Mouse (Mus musculus): Measurements from ENCODE around the gene Thsd7b. TPM values are rescaled to one million over a fixed set of nuclear protein-coding genes. Genes with fewer than 3 reads are reported as not detected.

Thsd7b gene
- polyA plus RNA-seq, 1 experiment: 4.2 TPM

DNA sequence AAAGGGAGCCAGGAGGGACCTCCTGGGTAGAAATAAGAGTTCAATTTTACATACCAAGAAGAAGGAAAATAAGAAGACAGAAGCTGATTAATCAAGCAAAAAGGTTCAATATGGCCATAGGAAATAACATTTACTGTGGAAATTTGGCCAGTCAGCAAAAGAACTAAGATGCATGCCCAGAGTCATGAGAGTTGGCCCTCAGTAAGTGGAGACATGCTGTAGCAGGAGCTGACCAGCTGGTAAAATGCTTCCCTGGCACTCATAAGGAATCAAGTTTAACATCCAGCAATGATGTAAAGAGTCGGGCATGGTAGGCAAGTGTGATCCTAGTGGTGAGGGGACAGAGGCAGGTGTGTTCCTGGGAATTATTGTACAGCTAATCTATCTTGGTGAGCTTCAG is 243.3 kb downstream of the Thsd7b start:
- DNase-seq (ENCODE audit: extremely low spot score in 1 of 2, low spot score in 1 of 2): no peak

DNA sequence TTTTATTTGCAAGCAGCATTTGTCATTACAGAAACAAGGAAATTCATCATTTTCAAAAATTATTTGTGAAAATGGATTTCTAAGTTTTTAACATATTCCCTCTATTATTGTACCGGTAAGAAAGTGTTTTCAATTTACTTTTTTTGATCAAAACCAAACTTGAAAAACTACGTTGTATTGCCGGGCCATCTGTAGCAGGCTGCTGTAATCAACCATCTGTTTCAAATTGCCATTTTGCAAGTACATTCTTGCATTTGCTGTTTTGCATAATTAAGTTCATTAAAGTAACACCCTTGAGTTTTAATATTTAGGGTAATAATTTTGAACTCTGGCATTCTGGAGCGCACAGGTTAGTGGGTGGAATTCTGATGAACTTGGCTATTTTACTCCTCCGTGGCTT is 246.6 kb downstream of the Thsd7b start:
- no peak for DNase-seq (ENCODE audit: extremely low spot score in 1 of 2, low spot score in 1 of 2)

DNA sequence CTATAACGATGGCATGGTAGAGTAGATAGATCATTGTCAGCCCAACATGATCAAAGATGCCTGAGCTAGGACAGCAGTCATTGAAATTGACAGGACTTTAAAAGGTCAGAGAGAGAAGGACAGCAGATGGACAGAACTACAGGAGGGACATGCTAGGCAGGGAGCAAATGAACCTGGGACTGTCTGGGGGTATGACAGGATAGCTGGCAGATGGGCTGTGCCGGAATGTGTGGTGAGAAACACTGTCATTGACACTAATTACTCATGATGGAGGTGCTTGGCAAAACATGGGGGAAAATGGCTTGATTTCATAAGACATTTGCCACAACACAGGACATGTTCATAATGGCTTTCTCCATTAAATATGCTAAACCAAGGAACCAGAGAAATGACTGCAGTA is 253.9 kb downstream of the Thsd7b start:
- DNase-seq (ENCODE audit: extremely low spot score in 1 of 2, low spot score in 1 of 2): no peak

DNA sequence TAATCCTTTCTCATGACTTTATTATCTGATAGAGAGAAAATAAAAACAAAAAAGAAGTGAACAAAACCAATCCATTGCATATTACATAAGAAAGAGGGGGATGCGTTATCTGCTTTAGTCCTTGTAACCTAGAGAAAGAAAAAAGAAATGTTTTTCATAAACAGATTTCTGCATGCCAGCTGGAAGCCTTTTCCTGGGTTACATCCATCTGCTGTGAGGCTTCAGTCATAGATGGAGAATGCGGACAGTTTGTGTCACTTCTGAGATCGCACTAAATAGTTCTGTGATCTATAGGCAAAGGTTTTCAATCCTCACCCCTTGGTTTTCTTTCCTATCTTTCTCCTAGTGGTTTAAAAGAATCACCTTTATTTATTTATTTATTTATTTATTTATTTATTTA is 259.1 kb downstream of the Thsd7b start:
- DNase-seq (ENCODE audit: extremely low spot score in 1 of 2, low spot score in 1 of 2): peak in 1 of 2 experiments; percentile 6

DNA sequence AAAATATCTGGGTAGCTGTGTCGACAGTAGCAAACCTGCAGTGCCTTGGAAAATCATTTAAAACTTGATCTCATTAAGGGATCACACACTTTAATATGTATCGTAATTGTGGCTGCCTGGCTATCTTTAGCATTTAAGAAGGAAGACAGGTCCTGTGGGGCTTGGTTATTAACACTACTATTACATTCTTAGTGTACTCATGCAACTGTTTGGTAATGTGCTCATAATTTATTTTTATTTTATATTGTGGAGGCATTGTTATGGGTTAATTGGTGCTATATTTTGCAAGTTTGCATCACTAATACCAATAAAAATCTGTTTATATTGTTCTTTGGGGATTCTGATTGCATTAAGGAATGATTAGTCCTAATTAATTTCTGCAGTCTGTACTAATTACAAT is 265.4 kb downstream of the Thsd7b start:
- DNase-seq (ENCODE audit: extremely low spot score in 1 of 2, low spot score in 1 of 2): no peak

DNA sequence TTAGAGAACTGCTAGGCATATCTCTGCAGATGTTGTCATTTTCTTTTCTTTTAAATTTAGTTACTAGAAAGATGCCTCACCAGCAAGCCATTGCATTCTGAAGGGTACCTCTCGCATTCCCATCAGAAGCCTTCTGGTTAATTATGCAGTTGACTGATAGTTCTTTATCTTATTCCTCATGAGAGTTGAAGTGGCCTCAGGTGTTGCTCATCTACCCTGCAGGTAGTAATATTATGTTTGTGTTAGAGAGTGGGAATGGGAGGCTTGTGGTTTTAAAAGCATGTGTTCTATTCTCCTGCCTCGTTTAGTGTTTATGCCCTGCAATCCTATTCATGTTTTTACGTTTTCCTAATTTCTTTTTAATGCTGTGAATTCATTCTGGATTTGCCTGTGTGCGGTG is 265.9 kb downstream of the Thsd7b start:
- DNase-seq (ENCODE audit: extremely low spot score in 1 of 2, low spot score in 1 of 2): no peak

DNA sequence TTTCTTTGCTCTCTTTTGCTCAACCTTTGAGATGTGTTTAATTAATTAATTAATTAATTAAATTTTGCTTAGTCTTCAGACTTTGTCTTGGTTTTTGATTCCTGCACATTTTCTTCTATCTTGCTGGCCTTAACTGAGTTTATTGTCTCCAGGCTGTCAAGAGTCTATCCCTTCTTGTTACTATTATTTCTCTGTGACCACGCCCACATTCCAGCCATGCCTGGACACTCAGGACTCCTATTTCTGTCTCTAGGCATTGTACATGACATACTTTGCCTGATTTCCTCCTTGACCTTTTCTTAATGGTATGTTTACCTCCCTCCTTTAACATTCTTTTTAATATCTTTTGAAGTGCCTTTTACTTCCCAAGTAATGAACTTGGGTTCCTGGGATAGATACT is 267.6 kb downstream of the Thsd7b start:
- DNase-seq (ENCODE audit: extremely low spot score in 1 of 2, low spot score in 1 of 2): no peak

DNA sequence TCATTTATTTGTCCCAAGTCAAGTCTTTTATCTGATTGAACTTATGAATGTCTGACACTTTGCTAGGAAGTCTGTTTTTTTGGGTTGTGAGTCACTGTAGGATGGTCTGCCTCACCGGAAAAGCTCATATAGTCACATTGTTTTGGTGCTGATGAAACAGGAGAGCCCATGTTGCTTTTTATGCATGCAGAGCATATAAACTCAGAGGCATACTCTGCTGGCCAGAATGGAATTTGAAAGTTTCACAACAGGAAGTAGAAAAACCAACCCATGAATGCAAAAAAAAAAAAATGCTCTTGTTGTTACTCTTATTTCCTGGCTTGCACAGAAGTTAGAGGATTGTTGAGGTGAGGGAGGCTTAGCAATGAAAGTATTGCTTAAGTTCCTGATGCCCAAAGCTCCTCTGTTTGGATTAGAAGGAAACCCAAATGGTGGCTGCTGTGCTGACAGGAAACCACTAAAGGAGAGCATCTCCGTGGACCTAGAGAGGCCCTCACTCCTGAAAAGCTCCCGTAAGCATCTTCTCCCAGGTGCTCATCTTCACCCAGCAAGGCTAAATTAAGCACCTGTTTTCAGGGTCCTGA is 269.6 kb downstream of the Thsd7b start:
- DNase-seq (ENCODE audit: extremely low spot score in 1 of 2, low spot score in 1 of 2): no peak

DNA sequence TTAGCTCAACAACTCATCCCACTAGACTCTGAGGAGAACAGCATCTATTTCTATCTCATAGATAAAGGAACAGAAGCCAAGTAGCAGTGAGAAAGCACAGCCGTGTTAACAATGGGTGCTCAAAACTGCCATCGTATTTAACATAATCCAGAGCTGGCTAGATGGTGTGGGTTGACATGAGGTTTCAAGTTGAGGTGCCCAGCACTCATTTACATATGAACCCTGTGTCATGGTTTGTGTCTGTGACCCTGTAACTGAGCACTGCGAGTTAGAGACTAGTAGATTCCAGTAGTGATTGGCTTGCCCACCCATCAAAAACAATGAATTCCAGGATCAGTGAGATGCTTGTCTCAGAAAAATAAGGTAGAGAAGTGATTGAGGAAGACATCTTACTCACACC is 270.1 kb downstream of the Thsd7b start:
- no peak for DNase-seq (ENCODE audit: extremely low spot score in 1 of 2, low spot score in 1 of 2)

DNA sequence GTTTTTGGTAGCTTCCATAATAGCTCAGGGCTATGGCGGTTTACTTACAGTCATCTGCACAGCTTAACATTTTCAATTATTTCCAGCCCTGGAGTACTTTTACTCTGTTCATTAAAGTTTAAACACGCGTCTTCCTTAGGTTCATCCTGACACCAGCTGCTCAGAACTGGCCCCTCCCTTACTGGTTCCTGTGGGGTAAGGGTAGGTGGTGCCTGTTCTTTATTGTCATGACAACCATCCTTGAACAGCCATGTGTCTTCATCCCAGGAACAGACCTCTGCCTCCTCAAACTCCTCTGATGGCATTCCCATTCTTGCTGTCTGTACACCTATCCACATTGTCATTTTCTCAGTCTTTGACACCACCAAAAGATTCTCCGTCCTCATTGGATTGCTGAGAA is 285.0 kb downstream of the Thsd7b start:
- DNase-seq (ENCODE audit: extremely low spot score in 1 of 2, low spot score in 1 of 2): no peak

DNA sequence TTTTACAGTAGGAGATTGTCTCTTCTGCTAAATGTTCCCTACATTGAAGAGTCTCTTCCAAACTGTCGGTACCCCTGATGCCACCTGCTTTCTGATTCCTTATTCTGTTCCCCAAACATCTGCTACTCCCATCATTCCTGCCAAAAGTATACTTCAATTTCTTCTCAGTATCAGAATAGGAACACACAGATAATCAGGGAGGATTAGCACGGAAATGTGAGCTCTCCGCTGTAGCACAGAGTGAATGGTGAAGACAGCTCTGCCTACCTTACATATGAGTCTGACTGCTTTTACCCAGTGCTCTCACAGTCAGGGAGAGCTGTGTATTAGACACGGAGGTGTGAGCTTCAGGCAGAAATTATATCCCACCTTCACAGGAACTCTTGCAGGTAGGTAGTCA is 286.0 kb downstream of the Thsd7b start:
- no peak for DNase-seq (ENCODE audit: extremely low spot score in 1 of 2, low spot score in 1 of 2)

DNA sequence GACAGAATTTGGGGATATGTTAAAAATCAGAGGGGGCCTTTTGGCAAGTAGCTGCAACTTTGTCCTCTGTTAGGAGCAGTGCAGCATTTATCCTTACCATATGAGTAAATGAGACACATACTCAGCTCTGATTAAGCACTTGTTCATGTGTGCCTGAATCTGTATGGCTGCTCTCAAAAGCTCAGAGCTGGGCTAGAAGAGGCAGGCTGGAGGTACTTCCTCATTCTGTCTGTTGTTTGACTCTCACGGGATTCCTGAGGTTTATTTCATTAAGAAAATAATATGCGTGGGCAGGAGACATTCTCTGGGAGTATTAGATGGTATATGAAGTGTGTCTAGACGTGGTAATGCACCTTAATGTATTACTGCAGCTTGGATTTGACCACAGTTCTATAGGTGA is 286.7 kb downstream of the Thsd7b start:
- no peak for DNase-seq (ENCODE audit: extremely low spot score in 1 of 2, low spot score in 1 of 2)

DNA sequence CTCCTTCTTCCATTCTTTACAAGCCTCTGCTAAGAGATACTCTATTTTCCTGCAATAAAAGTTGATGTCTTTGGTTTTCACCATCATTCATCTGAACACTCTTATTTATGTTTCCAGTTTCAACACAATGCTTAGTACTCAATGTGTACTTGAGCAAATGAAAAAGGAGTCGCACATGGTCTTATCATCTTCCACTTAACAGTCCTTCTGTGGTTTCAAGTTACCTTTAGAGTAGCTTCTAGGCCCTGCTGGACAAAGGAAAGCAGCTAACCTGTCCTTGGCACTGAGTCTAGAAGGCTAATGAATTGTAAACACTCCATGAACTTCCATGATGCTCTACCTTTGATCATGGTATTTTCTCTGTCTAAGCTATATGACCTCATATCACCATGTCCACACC is 289.6 kb downstream of the Thsd7b start:
- DNase-seq (ENCODE audit: extremely low spot score in 1 of 2, low spot score in 1 of 2): no peak

DNA sequence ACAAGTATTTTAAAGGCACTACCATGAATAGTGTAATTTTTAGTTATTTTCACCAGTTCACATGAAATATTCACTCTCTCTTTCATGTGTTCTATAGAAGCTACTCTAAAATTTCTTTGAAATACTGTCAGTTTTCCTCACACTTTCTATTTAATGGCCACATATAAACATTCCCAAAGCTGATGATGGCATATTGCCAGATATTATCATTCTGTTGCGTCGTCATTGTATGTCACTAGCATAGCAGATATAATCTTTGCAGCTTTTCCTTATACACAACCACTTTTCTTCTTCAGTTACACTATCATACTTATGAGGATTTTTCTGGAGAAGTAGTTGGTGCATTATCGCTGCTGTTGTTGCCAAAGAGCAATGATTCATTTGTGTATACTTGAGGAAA is 297.4 kb downstream of the Thsd7b start:
- no peak for DNase-seq (ENCODE audit: extremely low spot score in 1 of 2, low spot score in 1 of 2)

DNA sequence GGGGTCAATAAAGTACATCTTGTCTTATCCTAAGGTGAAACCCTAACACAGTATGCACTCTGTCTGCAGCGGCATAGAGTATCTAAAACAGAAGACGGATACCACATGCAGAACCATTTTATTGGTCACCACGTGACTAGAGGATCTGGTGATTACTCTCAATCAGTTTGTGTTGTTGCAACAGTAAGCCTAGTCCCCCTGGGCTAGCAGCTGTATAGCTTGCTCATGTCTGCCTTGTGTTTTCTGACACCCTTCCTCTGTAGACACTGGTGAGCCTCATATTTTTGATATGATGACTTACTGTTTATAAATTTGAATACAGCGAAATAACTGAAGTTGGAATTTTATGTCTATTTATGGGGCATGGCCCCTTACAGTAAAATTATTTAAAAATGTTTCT is 306.9 kb downstream of the Thsd7b start:
- DNase-seq (ENCODE audit: extremely low spot score in 1 of 2, low spot score in 1 of 2): no peak

DNA sequence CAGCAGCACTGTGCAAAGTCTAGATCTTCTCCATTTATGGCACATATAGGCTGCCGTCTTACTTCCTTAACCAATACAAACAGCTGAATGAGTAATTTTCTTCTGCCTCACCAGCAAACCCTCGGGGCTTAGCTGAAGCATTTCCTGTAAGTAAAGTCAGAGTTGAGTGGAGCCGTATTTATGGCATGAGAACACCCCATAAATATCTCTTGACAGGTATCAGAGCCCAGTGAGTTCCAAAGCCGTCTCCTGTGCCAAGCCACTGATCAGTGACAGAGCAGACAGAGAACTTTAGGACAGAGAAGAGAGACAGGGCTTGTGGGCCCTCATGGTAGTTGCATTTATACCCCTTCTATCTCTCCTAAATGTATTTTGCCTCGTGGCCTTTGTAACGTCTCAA is 313.5 kb downstream of the Thsd7b start:
- no peak for DNase-seq (ENCODE audit: extremely low spot score in 1 of 2, low spot score in 1 of 2)

DNA sequence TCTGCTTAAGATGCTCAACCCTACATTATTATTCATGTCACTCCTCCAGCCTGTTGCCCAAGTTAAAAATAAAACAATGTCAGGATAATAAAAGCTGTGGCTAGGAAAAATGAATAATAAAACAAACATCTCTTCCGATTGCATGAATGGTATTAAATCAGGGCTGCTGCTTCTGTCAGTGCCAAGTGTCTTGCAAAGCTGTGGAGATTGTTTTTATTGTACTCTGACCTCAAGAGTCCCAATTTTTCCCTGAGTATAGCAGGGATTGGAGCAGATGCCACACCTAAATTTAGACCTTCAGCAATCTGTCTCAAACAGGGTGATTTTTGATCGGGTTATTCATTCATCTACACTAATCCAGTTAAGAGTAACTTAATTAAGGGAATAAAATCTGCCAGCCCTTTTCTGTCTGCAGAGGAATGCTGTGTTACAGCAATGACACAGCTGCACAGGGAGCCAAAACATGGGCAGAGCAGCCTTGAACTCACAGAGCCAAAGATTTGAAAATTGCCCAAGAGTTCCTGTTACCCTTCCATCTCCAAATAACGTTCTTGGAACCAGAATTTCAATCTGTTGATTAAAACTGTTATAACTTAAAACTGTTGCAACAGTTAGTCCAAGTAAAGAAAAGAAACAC is 316.4 kb downstream of the Thsd7b start:
- DNase-seq (ENCODE audit: extremely low spot score in 1 of 2, low spot score in 1 of 2): no peak

DNA sequence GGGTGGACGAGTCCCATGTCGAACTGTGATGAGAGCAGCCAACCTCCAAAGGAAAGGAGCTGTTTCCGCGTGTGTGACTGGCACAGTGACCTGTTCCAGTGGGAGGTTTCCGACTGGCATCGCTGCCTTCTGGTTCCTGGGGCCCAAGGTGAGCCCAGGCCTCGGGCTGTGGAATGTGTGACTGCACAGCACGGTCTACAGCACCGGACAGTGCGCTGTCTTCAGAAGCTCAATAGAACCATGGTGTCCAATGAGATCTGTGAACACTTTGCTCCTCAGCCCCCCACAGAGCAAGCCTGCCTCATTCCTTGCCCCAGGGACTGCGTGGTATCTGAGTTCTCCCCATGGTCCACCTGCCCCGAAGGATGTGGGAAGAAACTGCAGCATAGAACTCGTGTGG is 322.3 kb downstream of the Thsd7b start:
- DNase-seq (ENCODE audit: extremely low spot score in 1 of 2, low spot score in 1 of 2): no peak

DNA sequence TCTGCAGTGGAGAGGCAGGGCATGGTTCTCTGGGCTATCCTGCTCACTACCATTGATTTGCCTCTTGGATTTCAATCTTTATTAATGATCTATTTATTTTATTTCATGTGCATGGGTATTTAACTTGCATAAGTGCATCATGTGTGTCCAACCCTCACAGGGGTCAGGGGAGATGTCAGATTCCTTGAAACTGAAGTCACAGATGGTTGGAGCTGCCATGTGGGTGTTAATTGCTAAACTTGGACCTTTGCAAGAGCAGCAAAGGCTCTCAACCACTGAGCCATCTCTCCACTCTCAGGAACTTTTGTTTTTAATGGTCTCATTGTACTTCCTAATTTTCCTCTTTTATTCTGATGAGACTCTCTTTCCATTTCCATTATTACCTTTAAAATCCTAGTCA is 327.8 kb downstream of the Thsd7b start:
- no peak for DNase-seq (ENCODE audit: extremely low spot score in 1 of 2, low spot score in 1 of 2)

DNA sequence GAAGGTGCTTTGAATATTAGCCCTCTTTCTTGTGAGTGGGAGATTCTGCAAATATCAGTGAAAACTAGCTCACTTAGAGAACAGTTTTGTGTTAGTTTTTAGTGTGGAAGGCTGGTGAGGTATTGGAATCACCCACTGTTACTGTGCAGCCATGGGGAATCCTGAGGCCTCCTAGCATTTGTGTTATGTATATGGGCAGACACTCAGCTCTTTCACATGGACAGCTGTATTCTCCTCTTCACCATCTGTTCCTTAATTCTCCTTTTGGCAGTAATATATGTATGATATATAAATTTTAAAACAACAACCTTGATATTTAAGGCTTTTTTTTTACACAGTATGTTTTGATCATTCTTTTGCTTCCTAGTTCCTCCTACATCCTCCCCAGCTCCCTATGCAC is 329.2 kb downstream of the Thsd7b start:
- peak; percentile 35 to 73 for DNase-seq (ENCODE audit: extremely low spot score in 1 of 2, low spot score in 1 of 2)

DNA sequence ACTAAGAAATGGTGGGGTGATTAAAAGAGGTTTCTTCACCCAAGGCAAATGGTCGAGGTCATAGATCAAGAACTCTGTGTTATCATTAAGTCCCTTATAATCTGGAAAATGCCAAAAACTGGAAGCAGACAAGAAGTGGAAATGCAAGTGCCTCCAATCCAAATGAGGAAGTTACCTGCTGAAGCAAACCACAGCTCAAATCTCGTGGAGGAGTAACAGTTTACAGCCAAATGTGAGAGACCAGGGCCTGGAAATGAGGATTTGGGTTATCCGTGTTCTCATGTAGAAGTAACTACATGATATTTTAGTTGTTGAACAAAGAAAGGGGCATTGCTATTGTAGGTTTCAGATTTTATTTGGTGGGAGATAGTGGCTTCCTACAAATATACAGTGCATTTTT is 335.3 kb downstream of the Thsd7b start:
- no peak for DNase-seq (ENCODE audit: extremely low spot score in 1 of 2, low spot score in 1 of 2)

DNA sequence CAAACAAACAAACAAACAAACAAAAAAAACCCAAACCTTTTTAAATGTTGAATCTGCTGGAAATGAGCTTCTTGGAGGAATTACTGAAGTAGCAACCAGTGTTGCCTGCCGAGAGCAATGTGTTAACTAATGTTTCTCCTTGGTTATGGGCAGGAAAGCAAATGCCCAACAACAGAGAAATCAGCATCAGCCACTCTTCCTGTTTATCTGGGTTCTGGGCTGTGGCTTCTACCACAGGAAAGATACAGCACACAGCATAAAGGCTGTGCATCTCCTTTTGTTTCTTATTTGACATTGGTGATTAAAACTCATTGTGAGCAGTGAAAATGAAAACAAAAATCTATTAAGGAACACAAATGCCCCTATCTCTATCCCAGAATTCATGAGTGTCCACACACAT is 343.0 kb downstream of the Thsd7b start:
- no peak for DNase-seq (ENCODE audit: extremely low spot score in 1 of 2, low spot score in 1 of 2)
